Mouse (Mus musculus) heart, adult 18-20 months (tissue): Measurements from ENCODE around the gene Fmo5. TPM values are rescaled to one million over a fixed set of nuclear protein-coding genes. Genes with fewer than 3 reads are reported as not detected.

Experiments
- DNase-seq, 2 experiments: peaks; one replicate each; pipeline ENCODE4 v3.0.0; 2021 to 2022; ENCODE audit warnings: mixed read lengths in 1 of 2
- microRNA-seq, 2 experiments: library from miRNA; unstranded; fragments of <30 nt; microRNA quantifications; one replicate each; pipeline ENCODE4 v1.2.0; 2022
- total RNA-seq, 2 experiments: library from RNA; stranded (reverse); gene quantifications; 2 replicates each; pipeline ENCODE4 v1.2.3; 2021

The Fmo5 gene
- total RNA-seq, 2 experiments from 2014 or later = 12.6 to 16.0 TPM

- peak; percentile 78 to 82 for DNase-seq
Observed at GRCm38 (mm10) chr3:97681321-97682158, 52.9 kb downstream of the Fmo5 start.

DNA sequence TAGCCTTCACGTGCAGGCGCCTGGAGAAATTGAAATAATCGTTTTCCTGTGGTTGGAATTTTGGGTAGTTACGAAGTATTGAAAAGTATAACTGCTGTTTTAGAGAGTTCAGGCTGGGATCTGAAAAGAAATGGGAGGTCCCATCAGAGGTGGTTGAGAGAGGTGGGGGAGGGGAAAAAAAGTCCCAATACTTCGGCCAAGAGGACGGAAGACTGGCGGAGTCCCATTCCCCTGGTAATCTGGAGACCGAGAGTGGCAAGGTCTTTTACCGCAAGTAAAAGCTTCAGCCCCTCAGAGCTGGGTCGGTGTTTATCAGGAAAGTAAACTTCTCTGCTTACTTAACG lies 53.5 kb downstream of the Fmo5 start:
- no peak for DNase-seq

GRCm38 (mm10) chr3:97682576-97682975 lies 54.0 kb downstream of the Fmo5 start:
- no peak for DNase-seq

DNA sequence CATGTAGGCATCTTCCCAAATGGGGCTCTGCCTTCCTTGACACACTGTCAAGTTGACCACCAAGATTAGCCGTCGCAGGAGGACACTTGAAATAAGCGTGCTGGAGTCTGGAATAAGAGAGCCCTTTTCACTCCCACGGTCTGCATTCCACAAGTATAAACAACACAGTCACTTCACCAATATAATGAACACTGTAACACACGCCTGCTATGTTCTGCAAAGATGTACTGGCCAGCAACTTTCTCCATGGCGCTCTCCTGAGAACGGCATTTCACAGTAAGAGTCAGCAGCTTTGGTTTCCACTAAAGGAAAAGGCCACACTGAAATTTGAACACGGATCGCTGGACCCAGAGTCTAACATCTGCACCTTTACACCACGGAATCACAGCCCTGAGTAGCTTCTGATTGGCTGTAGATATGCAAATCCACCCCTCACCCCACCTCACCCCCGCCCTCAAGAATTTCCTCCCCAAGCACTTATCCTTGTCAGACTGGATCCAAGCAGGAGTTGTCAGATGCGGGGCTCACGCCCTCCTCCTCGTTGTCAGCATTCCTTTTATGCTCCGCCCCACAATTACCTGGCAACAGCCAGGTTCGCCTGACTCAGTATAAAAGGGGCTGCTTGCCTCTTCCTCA lies 55.1 kb downstream of the Fmo5 start:
- DNase-seq = no peak

- DNase-seq = no peak
Observed at GRCm38 (mm10) chr3:97686372-97687117, 57.9 kb downstream of the Fmo5 start.

DNA sequence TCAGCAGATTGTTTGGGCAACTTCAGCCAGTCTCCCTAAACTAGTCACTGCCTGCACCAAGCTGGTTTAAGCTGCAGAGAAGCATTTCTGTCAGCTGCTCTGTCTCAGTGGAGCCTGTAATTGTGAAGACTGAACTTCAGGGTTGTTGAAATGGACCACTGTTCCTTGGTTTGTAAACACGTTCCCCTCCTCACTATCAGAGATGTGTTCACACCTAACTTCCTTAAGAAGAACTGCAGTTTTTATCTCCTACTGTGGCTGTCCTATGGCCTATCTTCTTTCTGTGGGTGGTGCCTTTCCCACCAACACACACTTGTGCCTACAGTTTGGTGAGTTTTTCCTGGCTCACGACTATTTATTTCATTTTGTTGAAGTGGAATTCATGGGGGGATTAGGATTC lies 60.7 kb downstream of the Fmo5 start:
- no peak for DNase-seq

- DNase-seq = no peak
Observed at GRCm38 (mm10) chr3:97690590-97690989, 62.0 kb downstream of the Fmo5 start.

- DNase-seq = no peak
Observed at GRCm38 (mm10) chr3:97691443-97692017, 62.9 kb downstream of the Fmo5 start.

- no peak for DNase-seq
Observed at GRCm38 (mm10) chr3:97693806-97694205, 65.2 kb downstream of the Fmo5 start.

DNA sequence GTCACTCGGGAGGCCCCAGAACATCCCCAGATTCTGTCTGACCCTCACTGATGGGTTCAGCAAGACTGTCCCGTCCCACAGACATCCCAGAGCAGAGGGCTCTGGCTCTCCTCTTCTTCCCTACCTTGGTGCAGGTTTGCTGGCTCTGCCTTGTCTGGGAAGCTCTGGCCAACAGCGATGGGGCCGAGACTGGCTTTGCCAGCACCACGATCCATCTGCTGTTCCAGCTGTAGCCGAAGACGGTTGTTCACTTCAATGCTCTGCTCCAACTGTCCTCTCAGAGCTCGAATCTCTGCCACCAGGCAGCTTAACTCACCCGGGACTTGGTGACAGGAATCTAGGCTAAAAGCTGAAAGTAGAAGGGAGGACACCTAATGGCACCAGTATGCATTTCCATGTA lies 68.3 kb downstream of the Fmo5 start:
- no peak for DNase-seq

DNA sequence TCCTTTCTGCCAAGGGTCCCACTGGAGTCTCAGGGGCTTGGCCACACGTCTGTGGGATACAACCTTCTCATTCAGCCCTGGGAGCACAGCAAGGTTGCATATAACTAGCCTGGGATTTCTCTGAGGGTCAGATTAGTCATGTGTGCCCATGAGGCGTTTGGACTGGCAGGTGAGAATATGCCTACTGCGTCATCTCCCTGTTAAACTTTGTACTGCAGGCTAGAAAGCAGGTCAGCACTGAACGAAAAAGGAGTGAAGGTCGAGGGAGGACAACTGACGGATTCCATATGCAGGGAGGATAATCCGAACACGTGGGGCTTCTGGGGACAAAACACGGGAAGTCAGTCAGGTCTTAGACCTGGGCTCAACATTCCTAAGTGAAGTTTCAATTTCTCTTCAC lies 68.7 kb downstream of the Fmo5 start:
- DNase-seq = no peak

- DNase-seq = peak in 1 of 2 experiments; percentile 46
Observed at GRCm38 (mm10) chr3:97699061-97699460, 70.5 kb downstream of the Fmo5 start.

DNA sequence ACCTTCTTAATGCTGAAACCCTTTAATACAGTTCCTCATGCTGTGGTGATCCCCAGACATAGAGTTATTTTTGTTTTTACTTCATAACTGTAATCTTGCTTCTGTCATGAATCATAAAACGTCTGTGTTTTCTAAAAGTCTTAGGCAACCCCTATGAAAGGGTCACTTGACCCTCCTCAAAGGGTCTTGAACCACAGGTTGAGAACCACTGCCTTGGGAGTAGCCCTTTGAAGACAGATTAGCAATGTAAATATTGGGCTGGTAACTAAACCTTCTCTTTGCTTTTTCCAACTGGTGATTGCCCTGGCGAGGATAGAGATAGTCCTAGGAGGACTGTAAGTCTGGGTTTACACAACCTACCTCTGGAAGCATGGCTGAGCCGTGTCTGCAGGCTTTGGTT lies 72.6 kb downstream of the Fmo5 start:
- no peak for DNase-seq

DNA sequence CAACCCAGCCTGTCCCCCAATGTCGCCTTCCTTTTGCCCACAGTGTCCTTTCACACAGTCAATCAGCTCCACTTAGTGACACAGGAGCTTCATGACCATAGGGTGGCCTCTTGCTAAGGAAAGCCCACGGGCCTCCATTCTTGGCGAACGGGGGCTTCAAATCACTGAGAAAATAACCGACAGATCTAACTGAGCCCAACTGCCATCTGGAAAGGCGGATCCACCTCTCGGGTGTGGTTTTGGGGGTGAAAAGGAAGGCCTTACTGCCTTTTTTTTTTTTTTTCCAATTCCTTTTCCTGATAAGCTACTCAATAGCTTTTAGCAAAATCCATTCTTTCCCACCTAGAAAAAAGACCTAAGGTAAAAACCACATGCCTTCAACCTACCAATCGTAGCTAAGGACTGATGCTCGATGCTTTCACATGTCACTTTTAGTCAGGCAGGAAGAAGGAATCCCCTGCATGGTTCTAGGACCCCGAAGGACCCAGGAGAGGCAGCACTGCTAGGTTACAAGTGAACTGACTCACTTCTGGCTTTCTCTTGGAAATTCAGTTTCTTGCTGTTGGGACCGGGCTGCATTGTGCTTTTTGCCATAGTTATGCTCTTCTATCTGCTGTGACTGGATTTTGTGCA lies 74.0 kb downstream of the Fmo5 start:
- no peak for DNase-seq

Small RNA genes lying within 50 kb of the gene (microRNA-seq; reads per million reads assigned to microRNA genes)
- gene Mir7225 = 0 reads per million in 2 experiments

Other genes starting within 250 kb of the Fmo5 start
- not detected for gene Olfr1402, start 206.8 kb upstream of the Fmo5 start, total RNA-seq
- gene Chd1l, start 18.6 kb upstream of the Fmo5 start, total RNA-seq = 10 to 100 TPM; 11.1 to 11.6 TPM
- 10 to 100 TPM; 25.5 to 33.5 TPM for gene Prkab2, start 29.4 kb downstream of the Fmo5 start, total RNA-seq
- gene Gm17651, start 45.9 kb downstream of the Fmo5 start, total RNA-seq = not detected